18 mouse cellular contexts compared by ENCODE assay signal in the genomic region with DNA sequence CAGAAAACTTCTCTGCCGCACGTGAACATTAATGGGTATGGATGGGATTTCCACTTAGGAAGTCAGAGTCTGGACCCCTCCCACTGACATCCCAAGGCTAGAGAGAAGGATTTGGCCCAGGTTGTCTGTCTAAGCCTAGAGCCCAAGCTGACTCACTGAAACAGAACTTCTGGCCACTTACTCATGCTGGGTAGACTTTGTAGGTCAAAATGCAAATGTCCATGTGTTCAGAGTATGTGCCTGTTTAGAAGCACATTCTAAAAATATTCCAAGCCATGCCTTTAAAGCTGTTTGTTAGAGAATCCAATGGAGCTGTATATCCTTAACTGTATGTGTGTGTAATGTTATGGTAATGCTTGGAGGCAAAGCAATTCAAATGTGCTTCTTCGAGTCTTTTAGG.
DNase-seq lines count a peak whose midpoint lies in the region; ATAC-seq and TF ChIP-seq lines count a peak whose summit lies in the region.
"Had no signal": no experiment of that assay in that cellular context is flagged by ENCODE, and none has a peak within 500 bp of the region (broad histone marks: within the 10 kb centered on the region; RNA-seq: fewer than 3 reads in every experiment).

No protein-coding gene starts in this region.

- no peaks in the 10 kb centered on the region for H3K4me1 ChIP-seq in liver, postnatal 0 days (ENCODE audit: insufficient read depth)
- H3K4me1 ChIP-seq: embryonic facial prominence, embryonic 12.5 days; hindbrain, embryonic 15.5 days had no signal

- no peaks in the 10 kb centered on the region for H3K36me3 ChIP-seq in liver, postnatal 0 days (replicated peaks; ENCODE audit: insufficient read depth, low read length)
- H3K36me3 ChIP-seq: embryonic facial prominence, embryonic 12.5 days; heart, embryonic 13.5 days; hindbrain, embryonic 15.5 days had no signal

- no peaks in the 10 kb centered on the region for H3K27me3 ChIP-seq in liver, postnatal 0 days (ENCODE audit: insufficient read depth, low read length)
- H3K27me3 ChIP-seq: embryonic facial prominence, embryonic 12.5 days; heart, embryonic 13.5 days; hindbrain, embryonic 15.5 days had no signal

- no peak overlapping the region for H3K9ac ChIP-seq in liver, postnatal 0 days (replicated peaks)
- H3K9ac ChIP-seq: embryonic facial prominence, embryonic 12.5 days; heart, embryonic 13.5 days; hindbrain, embryonic 15.5 days had no signal

- no peak overlapping the region for H3K4me3 ChIP-seq in layer of hippocampus, adult 2 months
- H3K4me3 ChIP-seq in liver, postnatal 0 days (ENCODE audit: low read depth, low read length): no peak overlapping the region
- H3K4me3 ChIP-seq: embryonic facial prominence, embryonic 12.5 days; gastrocnemius, adult 2 months; heart, embryonic 13.5 days; hindbrain, embryonic 15.5 days had no signal

- ATAC-seq in liver, postnatal 0 days: no peak
- ATAC-seq: forebrain, embryonic 16.5 days had no signal

- no peak for TF ChIP-seq EP300 in liver, postnatal 0 days (IDR thresholded peaks at IDR 0.05; ENCODE audit: low read depth)

- no peaks in the 10 kb centered on the region for H3K9me3 ChIP-seq in liver, postnatal 0 days (ENCODE audit: low read length)
- H3K9me3 ChIP-seq: embryonic facial prominence, embryonic 12.5 days; heart, embryonic 13.5 days; hindbrain, embryonic 15.5 days had no signal

- TF ChIP-seq CTCF in layer of hippocampus, adult 2 months (conservative IDR thresholded peaks at IDR 0.05): no peak
- TF ChIP-seq CTCF in liver, postnatal 0 days (IDR thresholded peaks at IDR 0.05; ENCODE audit: low read depth): no peak

- WGBS in liver, postnatal 0 days (ENCODE audit: insufficient replicate concordance): 85% methylated on average over 3 of the region's 3 CpGs

- DNase-seq in cerebellum, adult 9-10 months: peak; percentile 1
- no peak for DNase-seq in cerebellum, postnatal 25 days
- DNase-seq in layer of hippocampus, adult 2 months (ENCODE audit: low spot score in 2 of 2): no peak
- DNase-seq in layer of hippocampus, postnatal 25 days (ENCODE audit: extremely low spot score in 1 of 2, low spot score in 1 of 2): no peak
- peak; percentile 29 for DNase-seq in right cerebral cortex, adult 18-20 months
- no peak for DNase-seq in right cerebral cortex, postnatal 25 days
- DNase-seq in liver, postnatal 0 days: no peak
- DNase-seq: adrenal gland, adult 2 months; adrenal gland, postnatal 25 days; cerebellum, postnatal 14 days; gastrocnemius, adult 2 months; gastrocnemius, postnatal 36 days; heart, adult 11 months; heart, postnatal 36 days had no signal

- H3K4me2 ChIP-seq in liver, postnatal 0 days (ENCODE audit: low read depth, low read length): no peak overlapping the region
- H3K4me2 ChIP-seq: embryonic facial prominence, embryonic 12.5 days; heart, embryonic 13.5 days; hindbrain, embryonic 15.5 days had no signal

- H3K27ac ChIP-seq in layer of hippocampus, adult 2 months: peak overlapping the region; percentile 68; the same call in 1 of the 2 replicates
- H3K27ac ChIP-seq in liver, postnatal 0 days (ENCODE audit: low read depth): no peak overlapping the region
- H3K27ac ChIP-seq: embryonic facial prominence, embryonic 12.5 days; gastrocnemius, adult 2 months; heart, embryonic 13.5 days; hindbrain, embryonic 15.5 days had no signal

Comparison
In these comparisons a context has a peak if more than half of its experiments do, and no peak if none do; other contexts are left out.
1. DNase-seq: peak in cerebellum, adult 9-10 months (single experiment) and right cerebral cortex, adult 18-20 months (single experiment); none in cerebellum, postnatal 25 days (0 of 2), layer of hippocampus, adult 2 months (0 of 2), layer of hippocampus, postnatal 25 days (0 of 2), right cerebral cortex, postnatal 25 days (single experiment) and liver, postnatal 0 days (single experiment).